In the genomic region with DNA sequence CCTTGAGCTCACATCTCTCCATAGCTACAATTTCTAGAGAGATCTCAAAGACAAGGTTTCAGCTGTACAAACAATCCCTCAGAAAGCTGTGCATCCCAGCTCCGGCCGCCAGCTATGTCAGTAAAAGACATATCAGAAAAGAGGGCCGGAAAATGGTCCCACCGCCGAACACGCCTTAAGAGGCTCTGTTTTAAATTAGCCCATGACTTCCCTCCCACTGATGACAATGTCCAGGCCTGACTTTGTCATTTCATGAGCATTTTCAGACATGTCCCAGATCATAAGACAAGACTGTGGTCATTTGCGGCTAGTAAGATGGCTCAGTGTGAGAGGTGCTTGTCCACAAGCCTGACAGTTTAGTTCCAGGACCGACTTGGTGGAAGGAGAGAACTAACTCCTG, we compare ENCODE assay signal across 20 mouse cellular contexts.
DNase-seq lines count a peak whose midpoint lies in the region; ATAC-seq lines count a peak whose summit lies in the region.
"Had no signal": no experiment of that assay in that cellular context is flagged by ENCODE, and none has a peak within 500 bp of the region (broad histone marks: within the 10 kb centered on the region; RNA-seq: fewer than 3 reads in every experiment).

No protein-coding gene starts in this region.

- H3K9ac ChIP-seq in heart, embryonic 11.5 days (ENCODE audit: low read depth, low read length) = no peak overlapping the region
- no peak overlapping the region for H3K9ac ChIP-seq in embryonic facial prominence, embryonic 12.5 days
- H3K9ac ChIP-seq in limb, embryonic 15.5 days = no peak overlapping the region
- no peak overlapping the region for H3K9ac ChIP-seq in liver, embryonic 11.5 days (ENCODE audit: low read depth, low read length)
- H3K9ac ChIP-seq: heart, embryonic 12.5 days; hindbrain, embryonic 14.5 days had no signal

- ATAC-seq in heart, embryonic 11.5 days (replicated peaks; ENCODE audit: insufficient number of reproducible peaks, low FRiP score, low TSS enrichment) = peak; percentile 55; the same call in 1 of the 2 replicates
- no peak for ATAC-seq in embryonic facial prominence, embryonic 12.5 days (ENCODE audit: insufficient number of reproducible peaks, insufficient read depth, low FRiP score, low TSS enrichment)
- no peak for ATAC-seq in limb, embryonic 15.5 days (ENCODE audit: insufficient number of reproducible peaks, low FRiP score, low TSS enrichment, low read depth)
- no peak for ATAC-seq in liver, embryonic 11.5 days (replicated peaks; ENCODE audit: low FRiP score)
- ATAC-seq: forebrain, embryonic 14.5 days; intestine, embryonic 16.5 days had no signal

- no peaks in the 10 kb centered on the region for H3K9me3 ChIP-seq in heart, embryonic 11.5 days (replicated peaks; ENCODE audit: control insufficient read depth, low read length)
- H3K9me3 ChIP-seq in embryonic facial prominence, embryonic 10.5 days = no peaks in the 10 kb centered on the region
- no peaks in the 10 kb centered on the region for H3K9me3 ChIP-seq in embryonic facial prominence, embryonic 12.5 days
- no peaks in the 10 kb centered on the region for H3K9me3 ChIP-seq in limb, embryonic 15.5 days
- H3K9me3 ChIP-seq in liver, embryonic 11.5 days (ENCODE audit: control insufficient read depth, low read length) = no peaks in the 10 kb centered on the region
- H3K9me3 ChIP-seq: heart, embryonic 12.5 days; hindbrain, embryonic 10.5 days had no signal

- H3K27ac ChIP-seq in heart, embryonic 11.5 days (ENCODE audit: low read depth, low read length) = no peak overlapping the region
- H3K27ac ChIP-seq in embryonic facial prominence, embryonic 10.5 days (replicated peaks) = peak overlapping the region; percentile 67; the same call in 1 of the 2 replicates
- H3K27ac ChIP-seq in embryonic facial prominence, embryonic 12.5 days = peak overlapping the region; percentile 69; the same call in 1 of the 2 replicates
- peak overlapping the region; percentile 9; the same call in 1 of the 2 replicates for H3K27ac ChIP-seq in limb, embryonic 15.5 days
- no peak overlapping the region for H3K27ac ChIP-seq in liver, embryonic 11.5 days (ENCODE audit: low read depth, low read length)
- H3K27ac ChIP-seq: gastrocnemius, adult 2 months; hindbrain, embryonic 10.5 days; hindbrain, embryonic 14.5 days had no signal

- H3K36me3 ChIP-seq in heart, embryonic 11.5 days (ENCODE audit: control insufficient read depth, insufficient read depth, low read length) = no peaks in the 10 kb centered on the region
- no peaks in the 10 kb centered on the region for H3K36me3 ChIP-seq in embryonic facial prominence, embryonic 10.5 days (replicated peaks)
- no peaks in the 10 kb centered on the region for H3K36me3 ChIP-seq in embryonic facial prominence, embryonic 12.5 days
- H3K36me3 ChIP-seq in limb, embryonic 15.5 days = no peaks in the 10 kb centered on the region
- no peaks in the 10 kb centered on the region for H3K36me3 ChIP-seq in liver, embryonic 11.5 days (ENCODE audit: control insufficient read depth, insufficient read depth, low read length)
- H3K36me3 ChIP-seq: heart, embryonic 12.5 days; hindbrain, embryonic 10.5 days had no signal

- no peaks in the 10 kb centered on the region for H3K27me3 ChIP-seq in heart, embryonic 11.5 days (ENCODE audit: control insufficient read depth, insufficient read depth, low read length)
- H3K27me3 ChIP-seq in embryonic facial prominence, embryonic 10.5 days (replicated peaks; ENCODE audit: low read depth, poor library complexity, severe bottlenecking) = 0 out of 2 replicates have a peak, but pooled peaks cover 18% of the 10 kb centered on the region
- H3K27me3 ChIP-seq in embryonic facial prominence, embryonic 12.5 days = no peaks in the 10 kb centered on the region
- no peaks in the 10 kb centered on the region for H3K27me3 ChIP-seq in limb, embryonic 15.5 days
- H3K27me3 ChIP-seq in liver, embryonic 11.5 days (replicated peaks; ENCODE audit: control insufficient read depth, insufficient read depth, low read length) = no peaks in the 10 kb centered on the region

- 53% methylated on average over 8 of the region's 8 CpGs for WGBS in heart, embryonic 11.5 days (ENCODE audit: insufficient replicate concordance)
- WGBS in embryonic facial prominence, embryonic 10.5 days = 60% methylated on average over 8 of the region's 8 CpGs
- 38% methylated on average over 8 of the region's 8 CpGs for WGBS in embryonic facial prominence, embryonic 12.5 days
- WGBS in limb, embryonic 15.5 days = 66% methylated on average over 8 of the region's 8 CpGs
- WGBS in liver, embryonic 11.5 days = 72% methylated on average over 8 of the region's 8 CpGs

- peaks cover 9% of the 10 kb centered on the region for H3K4me1 ChIP-seq in heart, embryonic 11.5 days (ENCODE audit: control insufficient read depth, insufficient read depth, low read length)
- H3K4me1 ChIP-seq in embryonic facial prominence, embryonic 10.5 days = peaks cover 47% of the 10 kb centered on the region
- peaks cover 29% of the 10 kb centered on the region for H3K4me1 ChIP-seq in embryonic facial prominence, embryonic 12.5 days
- H3K4me1 ChIP-seq in limb, embryonic 15.5 days = peaks cover 32% of the 10 kb centered on the region
- no peaks in the 10 kb centered on the region; the same call in 1 of the 2 replicates for H3K4me1 ChIP-seq in liver, embryonic 11.5 days (replicated peaks; ENCODE audit: control insufficient read depth, insufficient read depth, low read length)

- no peak for DNase-seq in heart, adult 18-20 months
- DNase-seq in embryonic facial prominence, embryonic 10.5 days (ENCODE audit: low spot score) = peak; percentile 24
- DNase-seq in liver, embryonic 11.5 days (ENCODE audit: low spot score) = no peak
- DNase-seq in kidney, adult 18-20 months = no peak
- DNase-seq: adrenal gland, adult 8-10 months; adrenal gland, postnatal 36 days; cerebellum, adult 11-12 months; cerebellum, adult 9-10 months; cerebellum, postnatal 36 days; gastrocnemius, adult 2 months; gastrocnemius, postnatal 25 days; kidney, adult 9 months had no signal

- H3K4me3 ChIP-seq in heart, embryonic 11.5 days (ENCODE audit: low read depth, low read length) = no peak overlapping the region
- H3K4me3 ChIP-seq in embryonic facial prominence, embryonic 10.5 days = no peak overlapping the region
- H3K4me3 ChIP-seq in embryonic facial prominence, embryonic 12.5 days = no peak overlapping the region
- no peak overlapping the region for H3K4me3 ChIP-seq in limb, embryonic 15.5 days
- H3K4me3 ChIP-seq in liver, embryonic 11.5 days (ENCODE audit: low read depth, low read length) = no peak overlapping the region
- H3K4me3 ChIP-seq: gastrocnemius, adult 2 months; heart, embryonic 12.5 days; hindbrain, embryonic 10.5 days had no signal

- no peak overlapping the region for H3K4me2 ChIP-seq in heart, embryonic 11.5 days
- no peak overlapping the region for H3K4me2 ChIP-seq in embryonic facial prominence, embryonic 12.5 days (replicated peaks)
- no peak overlapping the region for H3K4me2 ChIP-seq in limb, embryonic 15.5 days
- H3K4me2 ChIP-seq in liver, embryonic 11.5 days = no peak overlapping the region
- H3K4me2 ChIP-seq: heart, embryonic 12.5 days; hindbrain, embryonic 14.5 days had no signal

Comparison
In these comparisons a context has a peak if more than half of its experiments do, and no peak if none do; other contexts are left out.
1. H3K27ac ChIP-seq: peak in embryonic facial prominence, embryonic 10.5 days (single experiment), embryonic facial prominence, embryonic 12.5 days (single experiment) and limb, embryonic 15.5 days (single experiment); none in heart, embryonic 11.5 days (single experiment) and liver, embryonic 11.5 days (single experiment).